Mouse (Mus musculus) myocyte (in vitro differentiated cells): ENCODE data around the gene Tpcn1.

Experiments
- E2F4 ChIP-seq: IDR thresholded peaks from one replicate; pipeline ENCODE4 v1.6.1; 2011; ENCODE audit warnings: mild to moderate bottlenecking, control low read depth, moderate library complexity; ENCODE audit not compliant: insufficient read depth
- MYOG ChIP-seq, 3 experiments: IDR thresholded peaks; one replicate each; pipeline ENCODE4 v1.6.1; 2011; ENCODE audit warnings: control low read depth in 2 of 3, low read depth in 2 of 3, mild to moderate bottlenecking in 2 of 3; ENCODE audit not compliant: insufficient read length in 2 of 3, control insufficient read depth in 1 of 3, insufficient read depth in 1 of 3
- POLR2A ChIP-seq: IDR thresholded peaks from one replicate; pipeline ENCODE4 v1.6.1; 2011; ENCODE audit warnings: low read depth, mild to moderate bottlenecking, control low read depth, moderate library complexity; ENCODE audit not compliant: insufficient read length

- TF ChIP-seq MYOG (IDR thresholded peaks at IDR 0.05; ENCODE audit: control insufficient read depth in 1 of 3, insufficient read depth in 1 of 3, insufficient read length in 2 of 3, low read depth in 2 of 3), result peak in 1 of 3 experiments; percentile 3
- TF ChIP-seq POLR2A, result peak; percentile 92
- no peak for TF ChIP-seq E2F4
Observed at GRCm38 (mm10) chr5:120612822-120613604, 24.5 kb upstream of the Tpcn1 start.
